Mouse (Mus musculus) olfactory bulb, adult 2 months (tissue): ENCODE measurements around the gene Lrrc15. TPM values are rescaled to one million over a fixed set of nuclear protein-coding genes. Genes with fewer than 3 reads are reported as not detected.

Experiments
- H3K27ac ChIP-seq: fragments of 200-500 bp; 2 replicates; pipeline ENCODE4 v1.5.1; 2012; ENCODE audit warnings: low read depth, low read length; ENCODE audit not compliant: insufficient read depth
- H3K4me1 ChIP-seq: fragments of 200-500 bp; 2 replicates; pipeline ENCODE4 v1.6.1; 2012; ENCODE audit warnings: low read length; ENCODE audit not compliant: control insufficient read depth, insufficient read depth
- H3K4me3 ChIP-seq: fragments of 200-500 bp; 2 replicates; pipeline ENCODE4 v1.5.1; 2012; ENCODE audit warnings: mild to moderate bottlenecking, low read depth, low read length, moderate library complexity; ENCODE audit not compliant: insufficient read depth
- CTCF ChIP-seq: fragments of 200-500 bp; IDR thresholded peaks from 2 replicates; pipeline ENCODE4 v1.5.1; 2012; ENCODE audit warnings: low read depth, mild to moderate bottlenecking, low read length, moderate library complexity; ENCODE audit not compliant: insufficient read depth
- POLR2A ChIP-seq: fragments of 200-500 bp; IDR thresholded peaks from 2 replicates; pipeline ENCODE4 v1.6.1; 2012; ENCODE audit warnings: mild to moderate bottlenecking, low read depth, low read length, moderate library complexity; ENCODE audit not compliant: insufficient read depth
- WGBS: fragments of 180-500 bp; shearing (Covaris S2); methylation state at CpG from one replicate; pipeline ENCODE4 v1.1.7; 2018; 5-methylcytosine and 5-hydroxymethylcytosine counted together
- polyA plus RNA-seq: library from polyadenylated mRNA; stranded (reverse); fragments of >200 nt; gene quantifications from 2 replicates; pipeline ENCODE4 v1.2.4, GENCODE M21; 2012; ENCODE audit warnings: low replicate concordance; ENCODE audit not compliant: missing spikeins, insufficient read depth, insufficient read length

Lrrc15 gene
- polyA plus RNA-seq, 1 experiment: not detected

DNA sequence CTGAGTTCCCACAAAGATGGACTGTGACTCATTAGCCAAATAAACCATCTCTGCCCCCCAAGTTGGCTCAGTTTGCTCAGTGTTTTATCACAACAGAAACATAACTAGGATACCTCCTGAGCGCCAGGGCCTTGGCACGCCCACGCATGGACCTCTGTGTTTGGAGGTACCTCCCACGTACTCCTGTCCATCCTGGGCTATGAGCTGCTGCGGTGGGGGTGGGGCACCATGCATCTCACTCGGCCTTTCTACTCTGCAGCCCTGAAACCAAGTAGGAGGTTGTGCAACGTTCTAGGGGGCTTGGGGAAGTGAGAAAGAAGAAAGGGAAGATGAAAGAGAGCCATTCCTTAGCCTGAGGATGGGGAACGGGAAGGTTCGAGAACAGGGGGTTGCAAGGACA lies 25.3 kb downstream of the Lrrc15 start:
- 81% methylated on average over 9 of the region's 9 CpGs for WGBS
- Histone ChIP-seq H3K27ac (no peak overlapping the region), H3K4me1 (no peaks in the 10 kb centered on the region), H3K4me3 (no peak overlapping the region)
- TF ChIP-seq POLR2A (no peak), CTCF (no peak)

DNA sequence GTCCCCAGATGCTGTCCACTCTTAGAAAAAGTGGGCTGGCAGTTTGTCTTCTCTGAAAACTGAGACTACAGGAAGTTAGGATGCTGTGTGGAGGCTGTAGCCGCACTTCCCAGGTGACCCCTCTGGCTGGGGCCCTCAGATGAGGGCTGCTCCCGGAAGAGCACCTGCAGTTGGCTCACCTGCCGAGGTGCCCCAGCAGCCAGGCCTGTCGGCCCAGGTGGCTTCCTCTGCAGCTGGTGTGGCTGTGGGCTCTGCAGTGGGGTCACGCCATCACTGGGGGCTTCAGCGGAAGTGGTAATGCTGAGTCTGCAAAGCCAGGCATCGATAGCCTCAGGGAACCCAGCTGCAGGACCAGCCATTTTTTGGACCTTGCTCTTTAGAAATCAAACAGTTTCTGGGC lies 28.0 kb downstream of the Lrrc15 start:
- 69% methylated on average over 7 of the region's 7 CpGs for WGBS
- TF ChIP-seq POLR2A: no peak
- no peak for TF ChIP-seq CTCF
- Histone ChIP-seq H3K4me3 (no peak overlapping the region), H3K27ac (no peak overlapping the region), H3K4me1 (peaks cover 2% of the 10 kb centered on the region; the same call in 1 of the 2 replicates)

DNA sequence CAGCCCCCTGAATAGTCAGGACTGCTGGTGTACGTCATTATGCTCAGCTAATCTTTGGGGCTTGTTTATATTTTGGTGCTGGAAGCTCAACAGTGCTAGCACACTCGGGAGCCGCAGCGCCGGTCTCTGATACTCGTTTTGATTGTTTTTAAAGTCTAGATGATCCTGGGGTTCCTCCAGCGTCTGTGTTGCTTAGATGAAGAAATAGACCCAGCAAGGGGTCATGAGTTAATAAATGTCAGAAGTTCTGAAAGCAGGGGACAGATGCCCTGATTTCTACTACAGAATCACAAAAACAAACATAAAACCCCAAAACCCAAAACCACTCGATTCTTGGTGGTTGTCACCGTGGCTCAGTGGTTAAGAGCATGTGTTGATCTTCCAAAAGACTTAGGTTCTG lies 29.2 kb downstream of the Lrrc15 start:
- 91% methylated on average over 9 of the region's 9 CpGs for WGBS
- TF ChIP-seq POLR2A (no peak), CTCF (no peak)
- no peak overlapping the region for H3K4me3 ChIP-seq
- peaks cover 2% of the 10 kb centered on the region; the same call in 1 of the 2 replicates for H3K4me1 ChIP-seq
- no peak overlapping the region for H3K27ac ChIP-seq

- no peak for TF ChIP-seq POLR2A
- TF ChIP-seq CTCF: no peak
- WGBS: 87% methylated on average over 4 of the region's 4 CpGs
- H3K27ac ChIP-seq: no peak overlapping the region
- H3K4me1 ChIP-seq: peaks cover 2% of the 10 kb centered on the region; the same call in 1 of the 2 replicates
- no peak overlapping the region for H3K4me3 ChIP-seq
Observed at GRCm38 (mm10) chr16:30253374-30253773, 29.7 kb downstream of the Lrrc15 start.

DNA sequence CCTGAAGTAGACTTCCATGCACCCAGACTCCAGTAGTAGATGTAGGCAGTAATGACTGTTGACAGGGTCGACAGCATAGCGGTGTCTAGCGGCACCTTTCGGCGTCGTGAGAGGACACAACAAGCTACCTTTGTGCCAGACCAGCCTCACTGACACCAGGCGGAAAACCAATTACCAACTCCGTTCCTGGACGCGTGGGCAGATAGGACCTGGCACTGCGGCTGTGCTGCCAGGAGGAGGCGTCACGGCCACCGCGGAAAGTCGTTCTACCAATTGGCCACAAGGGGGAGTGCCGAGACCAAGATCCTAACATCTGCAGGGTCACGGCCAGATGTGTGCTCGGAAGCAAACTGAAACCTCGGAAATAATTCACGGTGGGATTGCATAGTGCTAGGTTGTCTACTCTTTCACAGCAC lies 31.0 kb downstream of the Lrrc15 start:
- Histone ChIP-seq H3K27ac (no peak overlapping the region), H3K4me1 (peaks cover 2% of the 10 kb centered on the region; the same call in 1 of the 2 replicates), H3K4me3 (peak overlapping the region; percentile 19)
- TF ChIP-seq POLR2A: no peak
- peak; percentile 99 for TF ChIP-seq CTCF
- 1% methylated on average over 21 of the region's 21 CpGs for WGBS

- H3K4me3 ChIP-seq: no peak overlapping the region
- 92% methylated on average over 12 of the region's 12 CpGs for WGBS
- TF ChIP-seq CTCF (no peak), POLR2A (no peak)
- H3K27ac ChIP-seq: no peak overlapping the region
- H3K4me1 ChIP-seq: peaks cover 4% of the 10 kb centered on the region; the same call in 1 of the 2 replicates
Observed at GRCm38 (mm10) chr16:30244037-30244700, 38.9 kb downstream of the Lrrc15 start.

- no peak overlapping the region for H3K4me3 ChIP-seq
- TF ChIP-seq POLR2A (no peak), CTCF (no peak)
- peaks cover 4% of the 10 kb centered on the region; the same call in 1 of the 2 replicates for H3K4me1 ChIP-seq
- 47% methylated on average over 2 of the region's 2 CpGs for WGBS
- H3K27ac ChIP-seq: no peak overlapping the region
Observed at GRCm38 (mm10) chr16:30241623-30242022, 41.4 kb downstream of the Lrrc15 start.

DNA sequence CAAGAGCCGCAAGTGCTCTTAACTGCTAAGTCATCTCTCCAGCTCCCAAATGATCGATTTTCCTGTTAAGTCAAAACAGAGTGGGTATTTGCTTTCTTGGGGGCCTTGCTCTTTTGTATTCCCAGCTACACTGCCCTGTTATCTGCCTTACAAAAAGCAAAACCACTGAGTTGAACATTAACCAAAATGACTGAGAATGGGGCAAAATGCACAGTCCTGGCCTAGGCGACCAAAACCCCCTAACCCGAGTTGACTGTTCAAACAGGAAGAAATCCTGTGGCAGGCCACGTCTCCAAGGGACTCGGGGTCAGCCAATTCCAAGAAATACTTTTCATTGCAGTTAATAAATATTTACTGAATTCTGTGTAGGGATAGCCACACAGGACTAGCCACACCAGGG lies 44.3 kb downstream of the Lrrc15 start:
- WGBS: 93% methylated on average over 6 of the region's 6 CpGs
- H3K27ac ChIP-seq: no peak overlapping the region
- H3K4me1 ChIP-seq: peaks cover 10% of the 10 kb centered on the region; the same call in 1 of the 2 replicates
- no peak overlapping the region for H3K4me3 ChIP-seq
- no peak for TF ChIP-seq POLR2A
- no peak for TF ChIP-seq CTCF

DNA sequence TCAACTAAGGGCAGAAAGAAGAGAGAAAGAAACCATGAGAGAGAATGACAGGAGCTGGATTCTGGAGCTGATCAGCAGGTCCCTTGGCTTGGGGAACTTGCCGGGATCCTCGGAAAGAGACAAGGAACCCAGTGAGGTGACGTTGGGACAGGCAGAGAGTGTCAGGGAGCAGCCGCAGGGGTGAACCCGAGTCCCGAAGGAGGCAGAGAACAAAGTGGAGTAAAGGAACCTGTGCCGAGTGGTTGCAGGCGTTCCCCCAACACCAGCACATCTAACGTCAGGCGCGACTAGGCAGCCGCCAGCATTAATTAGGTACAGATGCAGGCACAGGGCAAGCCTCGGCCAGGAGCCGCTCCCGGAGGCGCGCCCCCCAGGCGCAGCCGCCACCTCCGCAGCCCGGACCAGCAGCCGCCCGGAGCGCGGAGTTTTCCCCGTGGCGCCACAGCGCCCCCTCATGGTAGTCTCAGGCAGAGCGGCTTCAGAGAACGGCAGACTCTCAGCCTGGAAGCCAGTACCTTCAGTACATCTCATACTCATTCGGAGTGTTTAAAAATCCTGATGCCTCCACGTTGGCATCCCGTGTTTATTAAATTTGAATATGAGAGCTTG lies 46.9 kb downstream of the Lrrc15 start:
- TF ChIP-seq CTCF (peak; percentile 95), POLR2A (no peak)
- Histone ChIP-seq H3K4me1 (peaks cover 6% of the 10 kb centered on the region; the same call in 1 of the 2 replicates), H3K27ac (no peak overlapping the region), H3K4me3 (peak overlapping the region; percentile 44)
- WGBS: 2% methylated on average over 33 of the region's 33 CpGs

DNA sequence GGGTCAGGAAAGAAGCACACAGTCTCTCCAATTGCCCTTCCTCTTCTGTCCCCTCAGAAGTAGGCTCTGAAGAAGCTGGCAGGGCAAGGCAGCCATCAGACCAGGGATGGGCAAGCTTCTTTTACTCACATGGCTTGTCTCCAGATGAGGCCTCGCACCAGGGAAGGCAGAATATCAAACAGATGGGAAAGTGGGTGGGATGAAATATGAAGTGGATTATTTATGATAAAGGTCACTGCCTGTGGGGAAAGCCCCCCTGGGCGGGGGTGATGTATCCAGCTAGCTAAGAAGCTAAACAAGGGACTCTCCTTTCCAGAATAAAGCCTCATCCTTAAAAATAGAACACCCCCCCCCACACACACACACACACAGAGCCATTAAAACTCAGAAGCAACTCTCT lies 47.5 kb downstream of the Lrrc15 start:
- Histone ChIP-seq H3K27ac (no peak overlapping the region), H3K4me1 (peaks cover 6% of the 10 kb centered on the region; the same call in 1 of the 2 replicates), H3K4me3 (no peak overlapping the region)
- no peak for TF ChIP-seq CTCF
- no peak for TF ChIP-seq POLR2A
- WGBS: 50% methylated on average over 2 of the region's 2 CpGs
